Mouse (Mus musculus) gastrocnemius, adult 2 months (tissue): ENCODE results near the gene Utp15. TPM values are rescaled to one million over a fixed set of nuclear protein-coding genes. Genes with fewer than 3 reads are reported as not detected.

ENCODE experiments used
- DNase-seq: peaks from one replicate; pipeline ENCODE4 v3.0.0; 2022
- H3K27ac ChIP-seq: fragments of 200-600 bp; 2 replicates; pipeline ENCODE4 v1.8.1; 2022; ENCODE audit warnings: mild to moderate bottlenecking
- H3K4me3 ChIP-seq: fragments of 200-600 bp; 2 replicates; pipeline ENCODE4 v1.8.1; 2022; ENCODE audit warnings: mild to moderate bottlenecking, moderate library complexity
- CTCF ChIP-seq: fragments of 200-600 bp; IDR thresholded peaks from 2 replicates; pipeline ENCODE4 v1.8.1; 2022; ENCODE audit warnings: antibody characterized with exemption, mild to moderate bottlenecking, moderate library complexity
- intact Hi-C: fragments of 180-260 bp; cut with DNase I; formaldehyde crosslinking; loops from one replicate; pipeline ENCODE4 v1.15.1; 2025
- total RNA-seq, 2 experiments: library from RNA; stranded (reverse); gene quantifications; 2 replicates each; pipeline ENCODE4 v1.2.3; 2021

Utp15 gene
- total RNA-seq, 2 experiments from 2014 or later, result 4.0 to 5.4 TPM

- intact Hi-C loops, result no loop called here
- Histone ChIP-seq H3K4me3 (no peak overlapping the region), H3K27ac (no peak overlapping the region)
- DNase-seq, result no peak
- no peak for TF ChIP-seq CTCF
These were observed 21.1 kb downstream of the Utp15 start for GRCm38 (mm10) chr13:98241531-98242282.

GRCm38 (mm10) chr13:98239978-98240641, 22.7 kb downstream of the Utp15 start:
- intact Hi-C loops, result loop anchor here (1.0 kb wide), 1 partner anchor 209 kb away; no protein-coding TSS in a partner anchor
- peak; percentile 56 for DNase-seq
- Histone ChIP-seq H3K27ac (no peak overlapping the region), H3K4me3 (no peak overlapping the region)
- peak; percentile 94 for TF ChIP-seq CTCF

- no peak for DNase-seq
- intact Hi-C loops, result no loop called here
- no peak for TF ChIP-seq CTCF
- no peak overlapping the region for H3K4me3 ChIP-seq
- no peak overlapping the region for H3K27ac ChIP-seq
These were observed 27.4 kb downstream of the Utp15 start for GRCm38 (mm10) chr13:98235451-98235850.

GRCm38 (mm10) chr13:98230511-98230910, 32.3 kb downstream of the Utp15 start:
- Histone ChIP-seq H3K4me3 (no peak overlapping the region), H3K27ac (no peak overlapping the region)
- TF ChIP-seq CTCF, result no peak
- no peak for DNase-seq
- intact Hi-C loops, result no loop called here

- intact Hi-C loops, result no loop called here
- no peak for TF ChIP-seq CTCF
- no peak overlapping the region for H3K27ac ChIP-seq
- H3K4me3 ChIP-seq, result no peak overlapping the region
- DNase-seq, result no peak
These were observed 36.6 kb downstream of the Utp15 start for GRCm38 (mm10) chr13:98226225-98226624.

- TF ChIP-seq CTCF, result peak; percentile 82
- H3K4me3 ChIP-seq, result peak overlapping the region; percentile 57
- intact Hi-C loops, result loop anchor here (1.0 kb wide), 1 partner anchor 192 kb away; no protein-coding TSS in a partner anchor
- peak; percentile 41 for DNase-seq
- no peak overlapping the region for H3K27ac ChIP-seq
These were observed 40.0 kb downstream of the Utp15 start for GRCm38 (mm10) chr13:98222848-98223247.

GRCm38 (mm10) chr13:98210137-98210536, 52.7 kb downstream of the Utp15 start:
- DNase-seq, result no peak
- H3K4me3 ChIP-seq, result no peak overlapping the region
- intact Hi-C loops, result no loop called here
- TF ChIP-seq CTCF, result no peak
- H3K27ac ChIP-seq, result no peak overlapping the region

GRCm38 (mm10) chr13:98208842-98209241, 54.0 kb downstream of the Utp15 start:
- H3K27ac ChIP-seq, result no peak overlapping the region
- H3K4me3 ChIP-seq, result no peak overlapping the region
- TF ChIP-seq CTCF, result peak; percentile 48
- intact Hi-C loops, result loop anchor here (5.0 kb wide), 1 partner anchor 177 kb away; no protein-coding TSS in a partner anchor
- DNase-seq, result peak; percentile 24

GRCm38 (mm10) chr13:98206546-98206870, 56.3 kb downstream of the Utp15 start:
- intact Hi-C loops, result loop anchor here (5.0 kb wide), 1 partner anchor 174 kb away; no protein-coding TSS in a partner anchor
- H3K27ac ChIP-seq, result peak overlapping the region; percentile 85

GRCm38 (mm10) chr13:98205771-98206545, 56.9 kb downstream of the Utp15 start, which contains the start of gene Arhgef28:
TSS of gene Arhgef28 (minus strand) at chr13:98206439.
- Histone ChIP-seq H3K4me3 (peak within 1 kb of the TSS; percentile 88), H3K27ac (peak within 1 kb of the TSS; percentile 85)
- intact Hi-C loops, result loop anchor here (5.0 kb wide), 1 partner anchor 174 kb away; no protein-coding TSS in a partner anchor
- TF ChIP-seq CTCF, result peak; percentile 65
- peak; percentile 90 for DNase-seq

More at GRCm38 (mm10) chr13:98206546-98206870, 56.3 kb downstream of the Utp15 start:
- peak overlapping the region; percentile 88 for H3K4me3 ChIP-seq
- no peak for DNase-seq
- no peak for TF ChIP-seq CTCF

GRCm38 (mm10) chr13:98205111-98205510, 57.7 kb downstream of the Utp15 start:
- peak overlapping the region; percentile 85 for H3K27ac ChIP-seq
- TF ChIP-seq CTCF, result no peak
- intact Hi-C loops, result loop anchor here (5.0 kb wide), 1 partner anchor 173 kb away; no protein-coding TSS in a partner anchor
- no peak for DNase-seq
- H3K4me3 ChIP-seq, result peak overlapping the region; percentile 88

GRCm38 (mm10) chr13:98204371-98204770, 58.5 kb downstream of the Utp15 start:
- intact Hi-C loops, result no loop called here
- H3K27ac ChIP-seq, result no peak overlapping the region
- TF ChIP-seq CTCF, result no peak
- no peak overlapping the region for H3K4me3 ChIP-seq
- DNase-seq, result no peak
